Mouse (Mus musculus) liver, embryonic 14.5 days (tissue): ENCODE results near the gene Adamts20.

ENCODE experiments used
- CTCF ChIP-seq: IDR thresholded peaks from 2 replicates; pipeline ENCODE4 v1.5.1; 2016; ENCODE audit warnings: antibody characterized with exemption, low read depth, control low read depth
- EP300 ChIP-seq: IDR thresholded peaks from 2 replicates; pipeline ENCODE4 v1.6.1; 2016; ENCODE audit warnings: antibody characterized with exemption, low read depth

GRCm38 (mm10) chr15:94325509-94326181, 139.6 kb downstream of the Adamts20 start:
- TF ChIP-seq CTCF (no peak), EP300 (no peak)
